Mouse (Mus musculus): Measurements from ENCODE around the gene Gnao1.
A peak's percentile ranks its signal among the peaks of the same experiment; 100 is the strongest.

Gene Gnao1

DNA sequence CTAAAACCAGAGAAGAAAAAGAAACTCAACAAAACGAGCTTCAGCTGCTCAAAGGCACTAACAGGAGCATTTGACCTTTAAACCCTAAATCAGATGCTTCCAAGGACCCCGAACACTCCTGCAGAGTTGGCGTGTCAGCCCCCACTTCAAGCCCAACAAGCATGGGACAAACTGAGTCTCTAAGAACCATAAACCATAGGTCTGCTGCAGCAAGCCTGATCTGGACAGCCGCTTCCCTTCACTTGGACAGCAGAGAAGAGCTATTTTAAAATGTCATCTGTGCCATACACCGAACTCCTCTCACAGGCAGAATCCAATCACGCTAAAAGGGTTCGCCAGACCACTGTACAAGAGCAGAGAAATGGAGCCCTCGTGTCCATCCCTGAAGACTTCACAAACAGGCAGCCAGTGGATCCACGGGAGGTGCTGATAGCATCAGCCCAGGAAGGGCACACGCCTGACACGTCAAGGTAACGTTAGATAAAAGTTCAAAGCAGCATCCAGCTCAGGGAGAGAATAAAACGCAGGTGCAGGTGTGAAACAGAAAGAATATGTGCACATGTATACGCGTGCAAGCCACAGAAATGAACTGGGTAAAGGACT, 199.6 kb downstream of the Gnao1 start:
- DNase-seq (ENCODE audit: low spot score): no peak

DNA sequence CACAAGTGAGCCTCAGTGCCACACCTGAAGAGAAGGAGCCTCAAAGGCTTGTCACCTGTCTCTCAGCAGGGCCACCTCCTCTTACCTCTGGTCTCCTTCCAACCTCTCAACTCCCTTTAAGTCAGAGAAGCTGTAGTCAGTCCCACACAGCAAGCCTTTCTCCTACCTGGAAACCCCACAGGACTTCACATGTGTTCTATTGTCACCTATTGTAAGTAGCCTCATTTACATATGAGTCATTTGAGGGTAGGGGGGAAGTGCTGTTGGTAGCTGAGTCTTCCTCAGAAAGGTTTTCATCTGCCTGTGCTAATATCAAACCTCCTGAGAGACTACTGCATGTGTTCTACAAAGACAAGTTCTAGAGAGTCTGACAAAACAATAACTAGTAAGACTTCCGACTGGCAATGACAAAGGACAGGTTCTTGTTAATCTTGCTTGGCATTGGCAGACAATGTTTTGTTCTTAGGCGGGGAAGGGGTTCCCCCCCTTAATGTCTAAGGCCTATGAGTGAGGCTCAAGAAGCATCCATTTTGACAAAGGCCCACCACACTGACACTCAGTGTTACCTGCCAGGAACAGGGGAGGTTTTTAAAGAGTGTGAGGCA, 200.4 kb downstream of the Gnao1 start:
- DNase-seq (ENCODE audit: low spot score): no peak

DNA sequence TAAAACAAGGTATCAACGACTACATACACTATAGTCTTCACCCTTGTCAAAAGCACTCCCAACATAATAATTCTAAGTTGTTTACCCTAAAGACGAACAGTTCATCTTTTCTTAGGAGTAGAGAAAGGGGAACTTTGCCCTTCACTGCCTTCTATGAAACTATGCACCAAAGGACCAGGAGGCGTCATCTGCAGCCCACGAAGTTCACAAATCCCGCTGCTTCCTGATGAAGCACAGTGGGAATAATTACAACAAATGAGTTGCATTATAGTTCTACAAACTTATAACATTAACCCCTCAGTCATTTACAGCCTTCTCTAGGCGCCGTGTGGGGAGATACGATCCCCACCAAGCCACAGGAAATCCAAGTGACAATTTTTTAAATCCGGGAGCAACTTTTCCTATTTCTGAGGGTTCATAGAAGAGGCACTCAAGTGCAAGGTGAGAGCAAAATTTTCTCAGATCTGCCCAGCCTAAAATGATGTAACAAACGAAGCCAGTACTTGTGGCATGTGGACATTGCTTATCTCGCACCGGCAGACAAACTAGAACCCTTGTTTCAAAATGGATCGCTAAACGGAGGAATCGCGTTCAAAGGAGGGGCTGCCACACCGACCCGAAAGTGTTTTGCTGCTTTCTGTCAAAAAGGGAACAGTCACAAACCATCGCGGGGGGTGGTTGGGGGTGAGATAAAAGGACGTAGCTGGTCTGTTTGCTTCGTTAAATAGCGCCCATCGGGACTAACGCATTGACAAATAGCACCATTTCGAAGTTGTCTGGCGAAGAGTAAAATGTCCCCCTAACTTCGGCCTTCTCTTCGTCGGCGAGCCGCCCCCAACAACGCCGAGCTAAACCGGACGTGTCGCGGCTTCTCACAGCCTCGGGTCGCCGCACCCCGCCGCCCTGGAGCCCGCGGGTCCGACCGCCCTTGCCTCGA, 201.6 kb downstream of the Gnao1 start:
- no peak for DNase-seq (ENCODE audit: low spot score)

DNA sequence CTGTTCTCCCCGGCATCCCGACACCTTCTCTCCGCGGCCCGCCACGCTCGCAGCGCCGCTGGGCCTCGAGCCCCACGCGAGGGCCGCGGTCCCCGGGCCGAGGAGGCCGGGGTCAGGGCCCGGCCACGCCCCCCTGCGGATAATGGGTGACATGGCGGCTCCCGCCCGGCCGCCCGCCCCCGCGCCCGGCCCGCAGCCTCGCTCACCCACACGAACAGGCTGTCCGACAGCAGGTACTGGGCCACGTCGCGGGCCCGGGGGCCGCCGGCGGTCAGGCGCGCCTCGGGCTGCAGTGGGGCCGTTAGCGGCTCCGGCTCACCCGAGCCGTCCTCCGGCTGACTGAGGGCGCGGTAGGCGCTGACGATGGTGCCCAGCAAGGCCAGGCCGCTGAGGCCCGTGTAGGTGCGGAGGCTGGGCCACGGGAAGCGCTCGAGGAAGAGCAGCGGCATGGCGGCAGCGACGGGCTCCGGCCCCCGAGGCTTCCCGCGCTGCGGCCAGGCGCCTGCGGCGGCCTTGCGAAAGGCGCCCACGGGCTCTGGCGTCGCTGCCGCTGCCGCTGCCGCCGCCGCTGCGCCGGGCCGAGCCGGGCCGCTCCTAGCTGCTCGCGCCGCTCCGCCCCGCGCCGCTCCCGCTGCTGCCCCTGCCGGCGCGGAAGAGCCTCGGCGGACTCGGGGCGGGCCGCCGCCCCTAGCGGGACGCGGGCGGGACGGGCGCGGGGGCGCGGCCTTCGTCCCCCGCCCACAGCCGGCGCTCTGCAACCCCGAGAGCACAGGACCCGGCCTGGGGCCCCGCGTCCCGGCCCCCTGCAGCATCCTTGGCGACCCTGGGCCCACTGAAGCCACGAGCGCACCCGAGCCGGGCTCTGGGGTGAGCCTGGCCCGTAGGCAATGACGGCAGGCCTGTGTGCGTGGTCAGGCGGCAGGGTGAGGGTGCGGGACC, 202.5 kb downstream of the Gnao1 start, which contains the start of gene Amfr:
Amfr (minus strand) TSS at position 830 of the 939 bp plus-strand sequence.
- DNase-seq (ENCODE audit: low spot score): peak; percentile 85

DNA sequence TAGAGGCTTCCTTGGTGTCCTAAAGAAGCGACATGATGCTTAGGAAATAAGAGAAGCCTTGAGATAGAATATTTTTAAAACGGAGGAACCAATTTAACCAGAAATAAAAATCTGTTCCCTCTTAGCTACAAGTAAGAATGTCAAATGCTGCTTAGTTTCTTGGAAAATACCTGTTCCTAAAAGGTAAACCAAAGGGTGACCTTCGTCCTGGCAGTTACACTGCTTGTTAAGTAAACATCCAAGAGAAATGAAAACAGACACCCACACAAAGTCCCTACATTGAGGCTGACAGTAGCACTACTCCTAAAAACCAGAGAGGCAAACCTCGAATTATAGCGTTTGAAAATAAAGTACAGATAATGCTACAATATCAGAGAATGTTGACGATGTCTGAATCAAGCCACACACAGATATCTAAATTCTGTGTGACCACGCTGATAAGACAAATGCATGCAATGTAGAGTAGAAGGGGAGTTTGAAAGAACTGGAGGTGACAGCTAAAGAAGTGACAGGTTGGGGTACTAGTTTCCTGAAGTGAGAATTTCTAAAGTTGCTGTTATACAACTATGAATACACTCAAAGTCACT, 203.4 kb downstream of the Gnao1 start:
- no peak for DNase-seq (ENCODE audit: low spot score)
